Mouse (Mus musculus): ENCODE data around the gene Ltb4r1. TPM values are rescaled to one million over a fixed set of nuclear protein-coding genes. Genes with fewer than 3 reads are reported as not detected.
A peak's percentile ranks its signal among the peaks of the same experiment; 100 is the strongest.

The Ltb4r1 gene
- polyA plus RNA-seq (2014; fragmentation: Nextera tagmentation; extraction: Ambion mirVana) = 0.28 TPM in 1 of 2 replicates, not detected in the other

GRCm38 (mm10) chr14:55765696-55766095 lies at the start of gene Ltb4r1:
Gene Ltb4r1 (plus strand): TSS chr14:55765962.
- Histone ChIP-seq H3K9me3 (replicated peaks; ENCODE audit: control insufficient read depth, low read length) (no peaks in the 10 kb centered on the region), H3K4me2 (ENCODE audit: low read length) (no peak within 1 kb of the TSS), H3K27ac (ENCODE audit: low read depth, low read length) (no peak within 1 kb of the TSS), H3K27me3 (replicated peaks; ENCODE audit: control insufficient read depth, insufficient read depth, low read length) (peaks cover 58% of the 10 kb centered on the region), H3K9ac (ENCODE audit: low read length) (no peak within 1 kb of the TSS), H3K4me1 (ENCODE audit: control insufficient read depth, insufficient read depth, low read length) (peaks cover 8% of the 10 kb centered on the region; the same call in 1 of the 2 replicates), H3K36me3 (ENCODE audit: control insufficient read depth, insufficient read depth, low read length) (no peaks in the 10 kb centered on the region), H3K4me3 (ENCODE audit: low read depth, low read length) (no peak within 1 kb of the TSS)
- no peak for DNase-seq (ENCODE audit: low spot score)
- ATAC-seq = no peak
- WGBS = 78% methylated on average over 4 of the region's 4 CpGs

- no peak overlapping the region for H3K4me3 ChIP-seq (ENCODE audit: low read depth, low read length)
- H3K36me3 ChIP-seq (ENCODE audit: control insufficient read depth, insufficient read depth, low read length) = peaks cover 27% of the 10 kb centered on the region
- WGBS = 91% methylated on average over 6 of the region's 6 CpGs
- ATAC-seq = no peak
- H3K27ac ChIP-seq (ENCODE audit: low read depth, low read length) = no peak overlapping the region
- 0 out of 2 replicates have a peak, but pooled peaks cover 3% of the 10 kb centered on the region for H3K27me3 ChIP-seq (replicated peaks; ENCODE audit: control insufficient read depth, insufficient read depth, low read length)
- no peak for DNase-seq (ENCODE audit: low spot score)
- no peaks in the 10 kb centered on the region for H3K9me3 ChIP-seq (replicated peaks; ENCODE audit: control insufficient read depth, low read length)
- no peak overlapping the region for H3K9ac ChIP-seq (ENCODE audit: low read length)
- H3K4me1 ChIP-seq (ENCODE audit: control insufficient read depth, insufficient read depth, low read length) = no peaks in the 10 kb centered on the region
- H3K4me2 ChIP-seq (ENCODE audit: low read length) = no peak overlapping the region
Observed at GRCm38 (mm10) chr14:55716271-55716670, 49.5 kb upstream of the Ltb4r1 start.

GRCm38 (mm10) chr14:55716884-55717283 lies 48.9 kb upstream of the Ltb4r1 start:
- no peak for ATAC-seq
- Histone ChIP-seq H3K9ac (ENCODE audit: low read length) (no peak overlapping the region), H3K27me3 (replicated peaks; ENCODE audit: control insufficient read depth, insufficient read depth, low read length) (0 out of 2 replicates have a peak, but pooled peaks cover 3% of the 10 kb centered on the region), H3K36me3 (ENCODE audit: control insufficient read depth, insufficient read depth, low read length) (peaks cover 27% of the 10 kb centered on the region), H3K4me3 (ENCODE audit: low read depth, low read length) (no peak overlapping the region), H3K9me3 (replicated peaks; ENCODE audit: control insufficient read depth, low read length) (no peaks in the 10 kb centered on the region), H3K4me2 (ENCODE audit: low read length) (no peak overlapping the region), H3K4me1 (ENCODE audit: control insufficient read depth, insufficient read depth, low read length) (no peaks in the 10 kb centered on the region), H3K27ac (ENCODE audit: low read depth, low read length) (no peak overlapping the region)
- WGBS = 88% methylated on average over 8 of the region's 8 CpGs
- DNase-seq (ENCODE audit: low spot score) = no peak

GRCm38 (mm10) chr14:55719737-55720136 lies 46.0 kb upstream of the Ltb4r1 start:
- Histone ChIP-seq H3K9ac (ENCODE audit: low read length) (no peak overlapping the region), H3K9me3 (replicated peaks; ENCODE audit: control insufficient read depth, low read length) (no peaks in the 10 kb centered on the region), H3K36me3 (ENCODE audit: control insufficient read depth, insufficient read depth, low read length) (peaks cover 27% of the 10 kb centered on the region), H3K27me3 (replicated peaks; ENCODE audit: control insufficient read depth, insufficient read depth, low read length) (no peaks in the 10 kb centered on the region), H3K27ac (ENCODE audit: low read depth, low read length) (no peak overlapping the region), H3K4me3 (ENCODE audit: low read depth, low read length) (no peak overlapping the region), H3K4me1 (ENCODE audit: control insufficient read depth, insufficient read depth, low read length) (no peaks in the 10 kb centered on the region), H3K4me2 (ENCODE audit: low read length) (no peak overlapping the region)
- no peak for ATAC-seq
- 88% methylated on average over 6 of the region's 6 CpGs for WGBS
- no peak for DNase-seq (ENCODE audit: low spot score)

GRCm38 (mm10) chr14:55720666-55721065 lies 45.1 kb upstream of the Ltb4r1 start:
- Histone ChIP-seq H3K9me3 (replicated peaks; ENCODE audit: control insufficient read depth, low read length) (no peaks in the 10 kb centered on the region), H3K27me3 (replicated peaks; ENCODE audit: control insufficient read depth, insufficient read depth, low read length) (no peaks in the 10 kb centered on the region), H3K36me3 (ENCODE audit: control insufficient read depth, insufficient read depth, low read length) (peaks cover 27% of the 10 kb centered on the region), H3K4me3 (ENCODE audit: low read depth, low read length) (peak overlapping the region; percentile 77; the same call in 1 of the 2 replicates), H3K4me1 (ENCODE audit: control insufficient read depth, insufficient read depth, low read length) (no peaks in the 10 kb centered on the region), H3K9ac (ENCODE audit: low read length) (no peak overlapping the region), H3K4me2 (ENCODE audit: low read length) (no peak overlapping the region), H3K27ac (ENCODE audit: low read depth, low read length) (no peak overlapping the region)
- no peak for ATAC-seq
- 93% methylated on average over 12 of the region's 12 CpGs for WGBS
- DNase-seq (ENCODE audit: low spot score) = no peak

- 76% methylated on average over 6 of the region's 6 CpGs for WGBS
- Histone ChIP-seq H3K4me1 (ENCODE audit: control insufficient read depth, insufficient read depth, low read length) (no peaks in the 10 kb centered on the region), H3K27me3 (replicated peaks; ENCODE audit: control insufficient read depth, insufficient read depth, low read length) (no peaks in the 10 kb centered on the region), H3K4me3 (ENCODE audit: low read depth, low read length) (peak overlapping the region; percentile 77), H3K36me3 (ENCODE audit: control insufficient read depth, insufficient read depth, low read length) (peaks cover 27% of the 10 kb centered on the region), H3K4me2 (ENCODE audit: low read length) (peak overlapping the region; percentile 75), H3K9ac (ENCODE audit: low read length) (no peak overlapping the region), H3K9me3 (replicated peaks; ENCODE audit: control insufficient read depth, low read length) (no peaks in the 10 kb centered on the region), H3K27ac (ENCODE audit: low read depth, low read length) (no peak overlapping the region)
- DNase-seq (ENCODE audit: low spot score) (no peak), ATAC-seq (no peak)
Observed at GRCm38 (mm10) chr14:55721076-55721475, 44.7 kb upstream of the Ltb4r1 start.

GRCm38 (mm10) chr14:55721700-55722437 lies 43.9 kb upstream of the Ltb4r1 start, which contains the start of gene Rabggta:
Gene Rabggta (minus strand): TSS chr14:55722263.
- Histone ChIP-seq H3K9me3 (replicated peaks; ENCODE audit: control insufficient read depth, low read length) (no peaks in the 10 kb centered on the region), H3K36me3 (ENCODE audit: control insufficient read depth, insufficient read depth, low read length) (peaks cover 22% of the 10 kb centered on the region), H3K4me2 (ENCODE audit: low read length) (peak within 1 kb of the TSS; percentile 75), H3K9ac (ENCODE audit: low read length) (peak within 1 kb of the TSS; percentile 87), H3K4me3 (ENCODE audit: low read depth, low read length) (peak within 1 kb of the TSS; percentile 77), H3K27me3 (replicated peaks; ENCODE audit: control insufficient read depth, insufficient read depth, low read length) (no peaks in the 10 kb centered on the region), H3K4me1 (ENCODE audit: control insufficient read depth, insufficient read depth, low read length) (no peaks in the 10 kb centered on the region), H3K27ac (ENCODE audit: low read depth, low read length) (peak within 1 kb of the TSS; percentile 84)
- DNase-seq (ENCODE audit: low spot score) (peak; percentile 96), ATAC-seq (peak; percentile 97)
- under 1% methylated on average over 50 of the region's 50 CpGs for WGBS

- ATAC-seq = peak; percentile 27
- no peak for DNase-seq (ENCODE audit: low spot score)
- H3K9me3 ChIP-seq (replicated peaks; ENCODE audit: control insufficient read depth, low read length) = no peaks in the 10 kb centered on the region
- WGBS = 45% methylated on average over 8 of the region's 8 CpGs
- peak overlapping the region; percentile 75 for H3K4me2 ChIP-seq (ENCODE audit: low read length)
- no peaks in the 10 kb centered on the region for H3K4me1 ChIP-seq (ENCODE audit: control insufficient read depth, insufficient read depth, low read length)
- no peaks in the 10 kb centered on the region for H3K27me3 ChIP-seq (replicated peaks; ENCODE audit: control insufficient read depth, insufficient read depth, low read length)
- peaks cover 15% of the 10 kb centered on the region for H3K36me3 ChIP-seq (ENCODE audit: control insufficient read depth, insufficient read depth, low read length)
- H3K9ac ChIP-seq (ENCODE audit: low read length) = peak overlapping the region; percentile 87
- peak overlapping the region; percentile 77 for H3K4me3 ChIP-seq (ENCODE audit: low read depth, low read length)
- H3K27ac ChIP-seq (ENCODE audit: low read depth, low read length) = no peak overlapping the region
Observed at GRCm38 (mm10) chr14:55722438-55722945, 43.3 kb upstream of the Ltb4r1 start.

GRCm38 (mm10) chr14:55723433-55723832 lies 42.3 kb upstream of the Ltb4r1 start:
- Histone ChIP-seq H3K27me3 (replicated peaks; ENCODE audit: control insufficient read depth, insufficient read depth, low read length) (no peaks in the 10 kb centered on the region), H3K4me2 (ENCODE audit: low read length) (no peak overlapping the region), H3K36me3 (ENCODE audit: control insufficient read depth, insufficient read depth, low read length) (peaks cover 10% of the 10 kb centered on the region), H3K4me1 (ENCODE audit: control insufficient read depth, insufficient read depth, low read length) (no peaks in the 10 kb centered on the region), H3K9ac (ENCODE audit: low read length) (no peak overlapping the region), H3K27ac (ENCODE audit: low read depth, low read length) (no peak overlapping the region), H3K9me3 (replicated peaks; ENCODE audit: control insufficient read depth, low read length) (no peaks in the 10 kb centered on the region), H3K4me3 (ENCODE audit: low read depth, low read length) (no peak overlapping the region)
- ATAC-seq (no peak), DNase-seq (ENCODE audit: low spot score) (no peak)
- 96% methylated on average over 7 of the region's 7 CpGs for WGBS
